Mouse (Mus musculus) stomach, postnatal 0 days (tissue): ENCODE data around the gene Adamtsl1. TPM values are rescaled to one million over a fixed set of nuclear protein-coding genes. Genes with fewer than 3 reads are reported as not detected.

Experiments used
- ATAC-seq: fragments of 200-750 bp; cut with Nextera tagmentation; 2 replicates; pipeline ENCODE4 v1.8.0; 2017; ENCODE audit not compliant: low FRiP score, low TSS enrichment
- DNase-seq: peaks from one replicate; pipeline ENCODE4 v3.0.0-alpha.2; 2016; ENCODE audit warnings: low spot score
- H3K27ac ChIP-seq: fragments of 300-500 bp; sonication (generic); replicated peaks from 2 replicates; pipeline ENCODE4 v1.5.1; 2014; ENCODE audit warnings: mild to moderate bottlenecking, control low read depth
- H3K27me3 ChIP-seq: fragments of 300-500 bp; sonication (generic); 2 replicates; pipeline ENCODE4 v1.6.1; 2014; ENCODE audit warnings: low read length; ENCODE audit not compliant: control insufficient read depth, insufficient read depth
- H3K36me3 ChIP-seq: fragments of 300-500 bp; sonication (generic); 2 replicates; pipeline ENCODE4 v1.6.1; 2014; ENCODE audit warnings: low read length, mixed read lengths; ENCODE audit not compliant: control insufficient read depth, insufficient read depth
- H3K4me1 ChIP-seq: fragments of 300-500 bp; sonication (generic); replicated peaks from 2 replicates; pipeline ENCODE4 v1.6.1; 2014; ENCODE audit warnings: antibody characterized with exemption; ENCODE audit not compliant: control insufficient read depth, insufficient read depth
- H3K4me2 ChIP-seq: fragments of 300-500 bp; sonication (generic); replicated peaks from 2 replicates; pipeline ENCODE4 v1.6.1; 2014; ENCODE audit warnings: low read depth, mild to moderate bottlenecking, control low read depth, moderate library complexity
- H3K4me3 ChIP-seq: fragments of 300-500 bp; sonication (generic); 2 replicates; pipeline ENCODE4 v1.5.1; 2014; ENCODE audit warnings: low read depth, low read length, control low read depth
- H3K9ac ChIP-seq: fragments of 300-500 bp; sonication (generic); 2 replicates; pipeline ENCODE4 v1.6.1; 2014; ENCODE audit warnings: mild to moderate bottlenecking, low read length, control low read depth, mixed read lengths
- H3K9me3 ChIP-seq: fragments of 300-500 bp; sonication (generic); 2 replicates; pipeline ENCODE4 v1.6.1; 2016; ENCODE audit warnings: low read length; ENCODE audit not compliant: control insufficient read depth
- CTCF ChIP-seq: IDR thresholded peaks from 2 replicates; pipeline ENCODE4 v1.5.1; 2016; ENCODE audit warnings: antibody characterized with exemption, low read depth, mild to moderate bottlenecking, moderate library complexity
- EP300 ChIP-seq: optimal IDR thresholded peaks from 2 replicates; pipeline ENCODE3; 2016; ENCODE audit warnings: antibody characterized with exemption
- WGBS: fragments of 180-500 bp; shearing (Covaris S2); extraction: QIAGEN DNeasy Blood & Tissue Kit; methylation state at CpG from one replicate; pipeline ENCODE4 v1.1.7; 2014; 5-methylcytosine and 5-hydroxymethylcytosine counted together
- polyA plus RNA-seq: library from polyadenylated mRNA; unstranded; fragments of >200 nt; fragmentation: Nextera tagmentation; extraction: Ambion mirVana; gene quantifications from 2 replicates; pipeline ENCODE4 v1.2.1, GENCODE M21; 2015

The Adamtsl1 gene
- polyA plus RNA-seq, 1 experiment from 2014 or later = 7.3 TPM

- Histone ChIP-seq H3K4me3 (no peak overlapping the region), H3K27me3 (no peaks in the 10 kb centered on the region), H3K36me3 (no peaks in the 10 kb centered on the region), H3K9me3 (no peaks in the 10 kb centered on the region), H3K9ac (no peak overlapping the region), H3K4me2 (no peak overlapping the region), H3K4me1 (no peaks in the 10 kb centered on the region), H3K27ac (no peak overlapping the region)
- DNase-seq = no peak
- ATAC-seq = no peak
- WGBS = 83% methylated on average over 3 of the region's 3 CpGs
- no peak for TF ChIP-seq EP300
- no peak for TF ChIP-seq CTCF
Observed at GRCm38 (mm10) chr4:86233197-86233596, 719.2 kb downstream of the Adamtsl1 start.

DNA sequence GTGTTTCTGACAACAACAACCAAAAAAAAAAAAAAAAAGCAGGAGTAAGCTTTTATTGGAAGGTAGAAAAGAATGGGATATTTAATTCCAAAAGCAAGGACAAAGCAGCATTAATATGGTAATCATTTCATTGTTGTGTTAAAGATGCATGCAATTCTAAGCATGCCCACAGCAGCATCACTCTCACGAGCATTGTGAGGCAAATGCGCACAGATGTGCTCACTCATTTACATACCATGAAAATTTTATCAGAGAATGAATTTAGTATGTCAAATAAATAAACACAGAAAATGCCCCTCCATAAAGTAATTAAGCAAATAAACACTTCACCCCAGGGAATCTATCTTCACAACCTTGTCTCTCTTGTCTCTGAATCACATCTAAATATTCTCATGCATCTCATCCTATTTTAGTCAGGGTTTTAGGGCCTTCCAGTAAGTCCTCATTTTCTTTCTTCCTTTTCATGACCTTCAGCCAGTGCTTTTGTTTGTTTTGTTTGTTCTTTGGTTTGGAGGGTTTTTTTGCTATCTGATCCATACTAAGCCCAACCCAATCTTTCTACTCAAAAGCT is 728.0 kb downstream of the Adamtsl1 start:
- H3K27me3 ChIP-seq = no peaks in the 10 kb centered on the region
- no peaks in the 10 kb centered on the region for H3K9me3 ChIP-seq
- DNase-seq (no peak), ATAC-seq (no peak)
- H3K4me3 ChIP-seq = no peak overlapping the region
- no peaks in the 10 kb centered on the region for H3K36me3 ChIP-seq
- no peak overlapping the region for H3K4me2 ChIP-seq
- no peak overlapping the region for H3K27ac ChIP-seq
- H3K9ac ChIP-seq = no peak overlapping the region
- H3K4me1 ChIP-seq = no peaks in the 10 kb centered on the region
- 97% methylated on average over 2 of the region's 2 CpGs for WGBS
- no peak for TF ChIP-seq CTCF

- Histone ChIP-seq H3K27ac (no peak overlapping the region), H3K27me3 (no peaks in the 10 kb centered on the region), H3K4me3 (no peak overlapping the region), H3K4me2 (no peak overlapping the region), H3K4me1 (no peaks in the 10 kb centered on the region), H3K36me3 (no peaks in the 10 kb centered on the region), H3K9ac (no peak overlapping the region), H3K9me3 (no peaks in the 10 kb centered on the region)
- DNase-seq (no peak), ATAC-seq (no peak)
- WGBS = 61% methylated on average over 2 of the region's 2 CpGs
- TF ChIP-seq EP300 = no peak
- TF ChIP-seq CTCF = no peak
Observed at GRCm38 (mm10) chr4:86270085-86270484, 756.1 kb downstream of the Adamtsl1 start.

GRCm38 (mm10) chr4:86273703-86274355 is 759.9 kb downstream of the Adamtsl1 start:
- H3K36me3 ChIP-seq = no peaks in the 10 kb centered on the region
- no peak overlapping the region for H3K27ac ChIP-seq

DNA sequence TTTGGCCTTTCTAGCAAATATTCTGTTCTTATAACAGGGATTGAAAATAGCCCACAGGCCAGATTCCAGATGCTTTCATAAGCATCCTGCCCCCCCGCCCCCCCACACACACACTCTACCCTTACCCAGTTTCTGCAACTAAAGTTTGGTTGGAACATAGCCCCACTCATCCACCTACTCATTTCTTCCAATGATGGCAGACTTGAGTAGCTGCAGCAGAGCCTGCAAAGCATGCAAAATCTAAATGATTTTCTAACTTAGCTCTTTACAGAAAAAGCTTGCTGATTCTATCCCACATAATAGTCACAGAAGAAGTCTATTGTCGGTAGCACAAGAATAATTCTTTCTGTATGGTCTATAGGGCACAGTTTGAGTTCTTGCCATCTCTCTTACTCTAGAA is 760.7 kb downstream of the Adamtsl1 start:
- TF ChIP-seq CTCF = no peak
- no peak for TF ChIP-seq EP300
- DNase-seq (no peak), ATAC-seq (no peak)
- 73% methylated on average over 2 of the region's 2 CpGs for WGBS
- no peaks in the 10 kb centered on the region for H3K36me3 ChIP-seq
- H3K27me3 ChIP-seq = no peaks in the 10 kb centered on the region
- H3K9ac ChIP-seq = no peak overlapping the region
- H3K4me3 ChIP-seq = no peak overlapping the region
- H3K4me2 ChIP-seq = no peak overlapping the region
- no peak overlapping the region for H3K27ac ChIP-seq
- H3K4me1 ChIP-seq = no peaks in the 10 kb centered on the region
- no peaks in the 10 kb centered on the region for H3K9me3 ChIP-seq

More at GRCm38 (mm10) chr4:86273703-86274355, 759.9 kb downstream of the Adamtsl1 start:
- Histone ChIP-seq H3K27me3 (no peaks in the 10 kb centered on the region), H3K9me3 (no peaks in the 10 kb centered on the region), H3K4me2 (no peak overlapping the region), H3K4me1 (no peaks in the 10 kb centered on the region), H3K4me3 (no peak overlapping the region), H3K9ac (no peak overlapping the region)
- DNase-seq = no peak
- TF ChIP-seq EP300 (no peak), CTCF (no peak)
- WGBS = 53% methylated on average over 6 of the region's 6 CpGs
- no peak for ATAC-seq

DNA sequence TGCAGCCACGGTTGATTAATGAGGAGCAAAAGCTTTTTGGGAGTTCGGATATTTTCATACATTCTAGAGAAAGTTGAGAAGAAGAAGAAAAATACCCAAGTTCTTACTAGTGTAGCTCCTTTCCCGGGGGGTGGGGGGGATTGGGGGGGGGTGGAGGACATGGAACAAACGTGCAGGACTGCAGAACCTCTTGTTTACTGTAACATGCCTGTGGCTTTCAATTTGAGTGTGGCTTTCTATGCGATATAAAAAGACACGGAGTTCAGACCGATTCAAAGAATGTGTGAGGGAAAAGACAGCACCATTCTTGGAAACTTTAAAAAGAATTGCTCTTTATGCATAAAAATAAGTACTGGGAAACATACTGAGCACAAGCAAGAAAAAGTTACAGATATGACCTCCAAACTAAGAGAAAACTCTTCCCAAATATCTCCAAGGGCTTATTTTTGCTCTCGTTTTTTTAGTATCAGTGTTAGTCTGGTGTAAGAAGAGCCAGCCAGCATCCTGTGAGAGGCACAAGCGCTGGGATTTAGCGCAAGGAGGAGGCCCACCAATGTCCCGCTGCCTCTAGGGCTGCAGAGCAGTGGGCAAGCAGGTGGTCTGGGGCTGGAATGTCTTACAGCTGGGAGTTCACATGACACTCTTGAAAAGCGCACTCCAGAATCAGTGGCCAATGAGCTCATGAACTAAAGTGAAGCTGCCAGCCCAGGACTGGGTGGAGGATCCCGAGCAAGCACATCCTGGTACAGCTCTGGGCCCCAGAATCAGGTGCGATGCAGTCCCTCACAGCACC is 762.2 kb downstream of the Adamtsl1 start:
- DNase-seq = no peak
- no peak overlapping the region for H3K4me3 ChIP-seq
- H3K4me1 ChIP-seq = no peaks in the 10 kb centered on the region
- peak overlapping the region; percentile 18; the same call in 1 of the 2 replicates for H3K27ac ChIP-seq
- H3K9me3 ChIP-seq = no peaks in the 10 kb centered on the region
- H3K36me3 ChIP-seq = no peaks in the 10 kb centered on the region
- H3K4me2 ChIP-seq = no peak overlapping the region
- ATAC-seq = no peak
- no peaks in the 10 kb centered on the region for H3K27me3 ChIP-seq
- no peak overlapping the region for H3K9ac ChIP-seq
- whole genome bisulfite sequencing = 53% methylated on average over 14 of the region's 14 CpGs
- TF ChIP-seq CTCF = no peak
- TF ChIP-seq EP300 = no peak
